Mouse (Mus musculus) olfactory bulb, adult 2 months (tissue): ENCODE data around the gene Pnliprp2.

Experiments used
- CTCF ChIP-seq: fragments of 200-500 bp; IDR thresholded peaks from 2 replicates; pipeline ENCODE4 v1.5.1; 2012; ENCODE audit warnings: low read depth, mild to moderate bottlenecking, low read length, moderate library complexity; ENCODE audit not compliant: insufficient read depth
- POLR2A ChIP-seq: fragments of 200-500 bp; IDR thresholded peaks from 2 replicates; pipeline ENCODE4 v1.6.1; 2012; ENCODE audit warnings: mild to moderate bottlenecking, low read depth, low read length, moderate library complexity; ENCODE audit not compliant: insufficient read depth

GRCm38 (mm10) chr19:58806364-58806763 is 46.8 kb downstream of the Pnliprp2 start:
- TF ChIP-seq CTCF: peak; percentile 65
- TF ChIP-seq POLR2A: no peak
